Mouse (Mus musculus) small intestine, adult 2 months (tissue): ENCODE data around the gene Ttc1.

Experiments
- CTCF ChIP-seq: fragments of 200-500 bp; IDR thresholded peaks from 2 replicates; pipeline ENCODE4 v1.5.1; 2012; ENCODE audit warnings: low read depth, mild to moderate bottlenecking, control low read depth, inconsistent platforms, low read length, moderate library complexity, mixed read lengths; ENCODE audit not compliant: insufficient replicate concordance, insufficient read length; ENCODE audit errors: extremely low read depth
- POLR2A ChIP-seq: fragments of 200-500 bp; IDR thresholded peaks from 2 replicates; pipeline ENCODE4 v1.6.1; 2012; ENCODE audit warnings: low read depth, mild to moderate bottlenecking, control low read depth, inconsistent platforms, low read length, moderate library complexity

DNA sequence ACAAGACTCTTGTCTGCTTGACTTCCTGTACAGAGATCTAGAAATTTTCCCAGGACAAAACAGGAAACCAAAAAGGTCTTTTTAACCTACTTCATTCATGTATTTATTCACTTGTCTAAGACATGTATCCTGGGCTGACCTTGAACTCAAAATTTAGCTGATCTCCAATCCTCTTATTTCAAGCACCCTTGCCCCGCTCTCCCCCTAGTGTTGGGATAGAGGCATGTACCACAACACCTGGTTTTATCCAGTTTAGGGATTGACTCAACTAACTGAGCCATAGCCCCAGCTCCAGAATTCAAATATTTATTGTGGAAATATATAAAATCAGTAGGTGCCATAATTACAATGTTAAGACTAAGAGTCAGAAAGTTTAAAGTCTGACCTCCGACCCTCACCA lies 3.7 kb upstream of the Ttc1 start:
- TF ChIP-seq CTCF, result no peak
- TF ChIP-seq POLR2A, result no peak
